Mouse (Mus musculus) regulatory T cell (primary cell): ENCODE measurements at regions not wholly inside any gene's neighbourhood (a gene's known extent, or its start where the extent isn't known, plus 50 kb on each side); places are given as distances from the start of the nearest gene placed in this dataset.

ENCODE experiments used
- in situ Hi-C: fragments of 300-600 bp; cut with MboI, MseI; formaldehyde crosslinking; loops from one replicate; pipeline ENCODE4 v1.15.1; 2025; ENCODE audit warnings: high pct_unique_total_duplicates

DNA sequence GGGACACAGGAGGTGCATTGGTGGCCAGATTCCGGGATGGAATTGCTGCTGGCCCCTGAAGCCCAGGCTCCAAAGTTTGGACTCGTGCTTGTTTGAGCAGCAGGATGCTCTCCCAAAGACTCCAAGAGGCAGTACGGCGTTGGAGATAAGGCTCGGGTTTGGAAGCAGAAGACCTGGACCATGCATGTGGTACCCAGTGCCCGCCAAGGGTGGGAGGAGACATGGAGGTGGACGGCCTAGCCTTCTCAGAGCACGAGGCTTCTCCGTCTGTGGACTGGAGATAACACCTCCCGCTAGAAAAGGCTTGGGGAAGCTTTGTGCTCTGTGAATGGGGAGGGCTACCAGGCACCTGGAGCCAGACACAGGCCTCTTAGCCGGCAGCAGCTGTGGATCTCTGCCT is 271.7 kb downstream of the Rps6kc1 start:
- in situ Hi-C loops, result no loop called here

- in situ Hi-C loops, result no loop called here
These were observed 276.6 kb downstream of the Rps6kc1 start for GRCm38 (mm10) chr1:190634935-190635334.

DNA sequence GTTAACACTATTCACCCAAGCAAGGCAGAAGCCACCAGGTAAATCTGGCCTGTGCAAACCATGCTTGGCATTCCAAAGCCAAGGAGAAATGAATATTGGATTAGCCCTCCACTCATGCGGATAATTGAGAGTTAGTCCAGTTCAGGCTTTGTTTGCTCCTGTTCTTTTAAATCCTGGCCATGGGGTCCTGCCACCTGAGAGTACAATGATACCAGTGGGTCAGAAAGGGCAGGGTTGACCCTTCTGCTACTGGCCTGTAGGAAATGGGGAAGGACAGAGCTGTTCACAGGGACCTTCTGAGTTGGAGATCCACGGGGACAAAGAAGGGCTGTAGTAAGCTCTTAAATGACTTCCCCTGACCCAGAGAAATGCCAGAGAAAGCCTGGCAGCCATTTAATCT is 279.9 kb downstream of the Rps6kc1 start:
- in situ Hi-C loops, result no loop called here

DNA sequence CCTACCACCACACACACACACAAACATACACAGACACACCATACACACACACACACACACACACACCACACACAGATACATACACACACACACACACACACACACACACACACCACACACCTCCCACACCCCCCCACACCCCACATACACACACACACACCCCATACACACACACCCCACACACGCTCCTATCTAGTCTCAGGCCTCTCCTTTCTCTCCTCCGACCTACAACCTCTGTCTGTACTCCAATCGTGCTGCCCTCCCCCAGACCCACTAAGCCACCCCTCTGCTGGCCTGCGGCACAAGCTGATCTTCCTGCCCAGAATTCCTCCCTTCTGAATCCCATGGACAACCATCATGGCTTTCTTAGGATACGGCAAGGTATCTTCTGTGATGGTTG is 281.4 kb downstream of the Rps6kc1 start:
- in situ Hi-C loops, result no loop called here

DNA sequence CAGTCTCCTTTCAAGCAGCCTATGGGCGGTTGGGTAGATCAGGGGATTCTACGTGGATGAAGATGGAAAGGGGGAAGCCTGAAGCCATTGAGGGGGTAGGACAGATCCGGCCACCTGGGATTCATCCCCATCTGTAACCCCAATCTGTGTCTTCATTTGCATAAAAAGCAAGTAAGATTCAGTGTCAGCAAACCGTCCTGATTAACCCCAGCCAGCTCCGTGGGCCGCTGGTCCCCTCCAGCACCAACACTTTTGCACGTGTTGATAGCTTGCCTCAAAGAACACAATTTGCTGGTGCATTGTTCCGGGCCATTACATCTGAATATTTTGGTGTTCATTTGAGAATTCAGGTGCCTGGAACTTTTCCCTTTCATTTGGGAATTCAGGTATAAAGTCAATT is 287.7 kb downstream of the Rps6kc1 start:
- in situ Hi-C loops, result no loop called here

- in situ Hi-C loops, result no loop called here
These were observed 311.1 kb downstream of the Rps6kc1 start for GRCm38 (mm10) chr1:190600425-190600824.

DNA sequence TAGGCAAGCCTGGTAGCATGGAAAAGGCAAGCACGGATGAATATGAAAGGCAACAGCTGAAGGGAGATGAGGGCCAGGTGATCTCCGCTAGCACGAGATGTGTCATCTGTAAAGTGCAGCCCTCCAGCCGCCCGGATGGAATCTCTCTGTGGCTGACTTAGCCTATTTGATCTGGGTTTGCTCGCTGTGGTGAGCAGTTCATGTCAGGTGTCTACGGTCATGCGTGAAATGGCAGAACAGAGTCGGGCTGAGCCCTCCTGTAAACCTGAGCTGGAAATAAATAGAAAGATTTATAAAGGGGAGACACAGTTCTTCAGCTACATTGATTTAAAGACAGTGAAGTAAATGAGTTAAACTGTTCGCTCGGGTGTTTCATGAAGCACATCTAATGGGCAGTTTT is 311.9 kb downstream of the Rps6kc1 start:
- in situ Hi-C loops, result no loop called here

- in situ Hi-C loops, result no loop called here
These were observed 315.4 kb downstream of the Rps6kc1 start for GRCm38 (mm10) chr1:190596209-190596608.

GRCm38 (mm10) chr1:190591621-190592020 is 319.9 kb downstream of the Rps6kc1 start:
- in situ Hi-C loops, result no loop called here

GRCm38 (mm10) chr1:190589586-190589985 is 322.0 kb downstream of the Rps6kc1 start:
- in situ Hi-C loops, result no loop called here

DNA sequence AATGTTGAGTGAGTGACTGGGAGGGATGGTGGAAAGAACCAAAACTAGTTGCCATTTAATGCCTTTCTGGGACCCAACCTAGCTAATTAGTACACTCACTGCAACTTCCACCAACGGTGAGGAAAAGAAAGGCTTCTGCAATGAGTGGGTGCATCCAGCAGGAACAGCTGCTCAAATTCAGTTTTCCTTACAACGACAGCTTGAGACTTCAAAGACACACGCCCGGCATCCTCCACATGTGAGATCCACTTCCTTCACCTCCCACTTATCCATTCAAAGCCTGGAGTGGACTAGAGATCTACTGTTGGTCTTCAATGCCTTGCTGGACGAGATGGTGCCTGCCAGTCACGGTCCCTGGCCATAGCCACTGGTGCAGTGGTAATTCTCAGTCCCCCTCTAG is 328.3 kb downstream of the Rps6kc1 start:
- in situ Hi-C loops, result no loop called here

- in situ Hi-C loops, result no loop called here
These were observed 330.9 kb downstream of the Rps6kc1 start for GRCm38 (mm10) chr1:190580653-190581052.

DNA sequence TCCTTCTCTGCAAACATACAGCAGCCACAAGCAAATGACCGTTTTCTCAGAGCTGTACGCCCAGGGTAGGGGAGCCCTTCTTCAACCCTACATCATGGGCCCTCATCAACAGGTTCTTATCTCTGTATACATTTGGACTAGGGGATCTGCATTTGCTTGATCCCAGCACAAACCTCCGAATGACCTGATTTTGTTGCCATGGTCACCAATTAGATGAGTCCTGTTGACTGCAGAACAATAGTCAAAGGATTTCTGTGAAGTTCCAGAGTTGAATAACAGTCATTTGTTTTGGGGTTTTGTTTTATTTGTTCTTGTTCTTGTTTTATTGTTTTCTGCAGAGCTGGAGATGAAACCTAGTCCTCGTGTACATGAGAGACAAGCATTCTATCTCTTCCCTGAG is 340.6 kb downstream of the Rps6kc1 start:
- in situ Hi-C loops, result no loop called here

GRCm38 (mm10) chr1:190570563-190570962 is 341.0 kb downstream of the Rps6kc1 start:
- in situ Hi-C loops, result no loop called here

DNA sequence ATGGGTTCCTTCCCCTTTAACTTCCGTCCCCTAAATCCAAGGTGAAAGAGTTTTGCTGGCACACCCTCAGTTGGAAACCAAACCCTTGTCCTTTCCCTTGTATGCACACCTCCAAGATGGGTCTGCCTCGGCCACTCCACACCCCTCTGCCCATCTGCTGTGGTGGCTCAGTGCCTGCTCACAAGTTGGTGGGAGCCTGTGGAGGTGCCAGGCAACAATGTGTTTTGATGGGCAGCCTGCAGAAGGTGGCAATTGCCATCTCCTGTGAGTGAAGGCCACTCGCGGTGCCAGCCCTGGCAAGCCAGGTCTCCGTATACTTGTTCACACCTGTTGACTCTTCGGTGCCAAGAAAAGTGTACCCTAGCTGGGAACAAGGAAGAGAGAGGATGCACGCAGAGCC is 344.8 kb downstream of the Rps6kc1 start:
- in situ Hi-C loops, result no loop called here

DNA sequence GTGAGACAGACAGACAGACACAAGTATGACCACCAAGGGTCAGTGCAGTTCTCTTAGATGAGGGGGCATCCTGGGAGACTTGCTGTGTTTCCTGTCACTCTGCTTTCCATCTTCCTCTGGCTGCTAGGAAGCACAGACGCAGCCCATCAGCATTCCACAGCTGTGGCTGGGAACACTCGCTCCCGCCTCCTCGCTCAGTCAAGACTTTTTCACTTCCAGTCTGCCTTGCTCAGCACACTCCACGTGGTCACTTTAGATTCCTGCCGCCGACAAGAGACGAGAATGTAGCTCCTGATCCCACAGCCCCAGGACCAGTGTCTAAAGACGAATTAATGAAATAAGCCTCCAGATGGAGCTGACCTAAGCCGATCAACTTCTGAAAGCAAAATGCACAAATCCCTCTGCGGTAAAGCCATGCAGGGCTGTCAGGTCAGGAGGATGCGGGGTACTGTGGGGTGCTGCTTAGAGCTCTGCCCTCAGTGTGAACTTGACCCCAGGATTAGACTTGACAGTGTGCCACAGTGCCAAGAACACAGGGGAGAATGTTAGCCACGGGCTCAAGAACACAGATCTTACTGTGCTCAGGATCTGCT is 348.6 kb downstream of the Rps6kc1 start:
- in situ Hi-C loops, result no loop called here

DNA sequence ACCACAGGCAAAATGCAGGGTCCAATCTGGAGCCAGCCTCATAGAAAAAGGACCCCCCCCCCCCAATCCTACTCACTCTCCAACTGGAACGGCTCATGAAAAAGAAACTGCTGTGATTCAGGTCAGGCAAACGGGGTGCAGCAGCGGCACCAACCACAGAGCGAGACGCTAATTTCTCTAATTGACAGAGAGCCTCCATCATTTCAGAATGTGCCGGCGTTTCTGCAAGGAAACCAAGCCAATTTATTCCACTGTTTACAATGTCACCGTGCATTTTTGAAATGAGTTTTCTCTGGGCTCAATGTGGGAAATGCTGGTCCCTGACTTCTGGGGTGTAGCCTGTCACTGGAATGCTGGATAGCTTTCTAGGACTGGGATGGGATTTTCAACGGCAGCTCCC is 351.5 kb downstream of the Rps6kc1 start:
- in situ Hi-C loops, result no loop called here

GRCm38 (mm10) chr1:190541892-190542291 is 369.7 kb downstream of the Rps6kc1 start:
- in situ Hi-C loops, result no loop called here

GRCm38 (mm10) chr1:190532879-190533676 is 362.6 kb upstream of the Prox1 start:
- in situ Hi-C loops, result no loop called here

- in situ Hi-C loops, result no loop called here
These were observed 360.7 kb upstream of the Prox1 start for GRCm38 (mm10) chr1:190531224-190531623.

DNA sequence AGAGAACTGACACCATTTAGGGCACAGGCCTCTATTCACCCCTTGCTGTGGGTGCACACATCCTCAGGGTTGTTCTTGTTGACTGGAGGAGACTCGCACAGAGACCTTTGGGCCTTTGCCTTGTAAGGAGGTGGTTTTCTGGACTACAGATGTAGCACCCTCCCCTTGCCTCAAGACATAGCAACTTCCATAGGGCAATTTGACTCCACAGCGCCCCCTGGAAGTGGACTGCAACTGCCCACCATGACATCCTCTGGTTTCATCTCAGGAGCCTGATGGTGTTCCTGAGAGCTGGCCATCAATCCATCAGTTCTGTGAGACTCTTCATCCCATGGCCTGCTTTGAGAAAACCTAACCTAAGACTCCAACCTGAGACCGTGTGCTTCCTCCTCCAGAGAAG is 359.6 kb upstream of the Prox1 start:
- in situ Hi-C loops, result no loop called here

- in situ Hi-C loops, result loop anchor here (10.0 kb wide), 1 partner anchor 693 kb away; no protein-coding TSS in a partner anchor
These were observed 357.1 kb upstream of the Prox1 start for GRCm38 (mm10) chr1:190527545-190528137.

DNA sequence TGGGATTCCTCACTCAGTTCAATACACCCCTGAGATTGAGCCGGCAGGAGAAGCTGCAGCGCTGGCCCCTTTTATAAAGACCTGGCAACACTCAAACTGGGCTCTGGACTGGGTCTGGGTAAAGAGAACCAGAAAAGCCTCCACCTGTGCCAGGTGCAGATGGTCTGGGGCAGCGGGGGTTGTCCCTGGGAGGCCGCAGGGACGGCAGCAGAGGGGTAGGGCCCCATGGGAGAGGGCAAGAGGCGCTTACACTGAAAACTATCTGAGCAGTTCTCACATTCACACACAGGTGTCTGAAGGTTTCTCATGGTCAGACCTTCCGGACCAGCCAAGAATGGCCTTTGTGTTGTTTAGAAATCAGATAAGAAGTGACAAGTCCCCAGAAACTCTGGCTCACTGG is 356.1 kb upstream of the Prox1 start:
- in situ Hi-C loops, result loop anchor here (10.0 kb wide), 1 partner anchor 692 kb away; no protein-coding TSS in a partner anchor
